Comparison of ENCODE assay signal across 13 mouse cellular contexts in genomic region chr1:39313352-39314245, GRCm38 (mm10). TPM values are rescaled to one million over a fixed set of nuclear protein-coding genes. Genes with fewer than 3 reads are reported as not detected.
DNase-seq lines count a peak whose midpoint lies in the region; ATAC-seq lines count a peak whose summit lies in the region.
"Had no signal": no experiment of that assay in that cellular context is flagged by ENCODE, and none has a peak within 500 bp of the region (broad histone marks: within the 10 kb centered on the region; RNA-seq: fewer than 3 reads in every experiment).

No protein-coding gene starts in this region.

- intact Hi-C loops in left cerebral cortex, postnatal 14 days (cut with DNase I) = no loop called here

- DNase-seq in left cerebral cortex, adult 9 months (ENCODE audit: low spot score in 2 of 2) = peak; percentile 44
- no peak for DNase-seq in left cerebral cortex, postnatal 14 days (ENCODE audit: low spot score in 2 of 2)
- DNase-seq in adipocyte (ENCODE audit: low spot score) = peak; percentile 61
- no peak for DNase-seq in embryo, embryonic 9.5 days (ENCODE audit: extremely low spot score)
- DNase-seq in cerebellum, postnatal 10 days = no peak
- no peak for DNase-seq in urinary bladder, adult 2 months (ENCODE audit: low spot score)
- DNase-seq: adrenal gland, postnatal 14 days; cerebellum, adult 11-12 months; kidney, postnatal 36 days; left cerebral cortex, postnatal 4 days had no signal

- peak; percentile 91 for ATAC-seq in granulocyte monocyte progenitor cell, adult 5-6 weeks (replicated peaks; ENCODE audit: poor library complexity, severe bottlenecking)
- peak; percentile 76 for ATAC-seq in megakaryocyte progenitor cell, adult 5-6 weeks (replicated peaks; ENCODE audit: poor library complexity)
- ATAC-seq: CD4-positive, CD25-positive, alpha-beta regulatory T cell, adult 4 months had no signal

RNA-seq across cellular contexts. Expression of gene Rpl31, which starts 54.0 kb away (rescaled TPM):
- total RNA-seq in left cerebral cortex, postnatal 14 days (2021) = 100 to 1,000 TPM; 398 to 437 TPM
- 2,377 and 2,618 TPM in 2 replicates for total RNA-seq in granulocyte monocyte progenitor cell, adult 5-6 weeks (2014; fragmentation: Nextera tagmentation)
- 283 and 432 TPM in 2 replicates for total RNA-seq in granulocyte monocyte progenitor cell, adult 5-6 weeks (2017)
- 2,167 and 2,499 TPM in 2 replicates for total RNA-seq in megakaryocyte progenitor cell, adult 5-6 weeks (2015)
- 497 and 660 TPM in 2 replicates for total RNA-seq in megakaryocyte progenitor cell, adult 5-6 weeks (2017)
- 1,681 and 1,760 TPM in 2 replicates for polyA plus RNA-seq in urinary bladder, adult 2 months (2012; rRNA removed)

Comparison
In these comparisons a context has a peak if more than half of its experiments do, and no peak if none do; other contexts are left out.
1. DNase-seq: peak in left cerebral cortex, adult 9 months (2 of 2) and adipocyte (single experiment); none in left cerebral cortex, postnatal 14 days (0 of 2), embryo, embryonic 9.5 days (single experiment), cerebellum, postnatal 10 days (0 of 2) and urinary bladder, adult 2 months (single experiment).